Mouse (Mus musculus): ENCODE data around the gene Ubr4. TPM values are rescaled to one million over a fixed set of nuclear protein-coding genes. Genes with fewer than 3 reads are reported as not detected.

The Ubr4 gene
- polyA plus RNA-seq, 1 experiment: 130 TPM

- Histone ChIP-seq H3K79me2 (ENCODE audit: control insufficient read depth, insufficient read depth) (no peaks in the 10 kb centered on the region), H3K27me3 (ENCODE audit: control insufficient read depth, insufficient read depth, insufficient read length) (no peaks in the 10 kb centered on the region), H3K4me2 (ENCODE audit: low read depth) (no peak overlapping the region), H3K36me3 (ENCODE audit: control insufficient read depth, insufficient read depth) (peaks cover 54% of the 10 kb centered on the region), H3K4me3 (no peak overlapping the region), H3ac (ENCODE audit: control insufficient read depth, insufficient read length) (no peak overlapping the region)
- no peak for TF ChIP-seq TCF12 (IDR thresholded peaks at IDR 0.05; ENCODE audit: insufficient read depth, poor library complexity, severe bottlenecking)
- no peak for TF ChIP-seq E2F4 (IDR thresholded peaks at IDR 0.05; ENCODE audit: insufficient read depth)
Measured at GRCm38 (mm10) chr4:139452944-139453700, 100.7 kb downstream of the Ubr4 start.

- Histone ChIP-seq H3K4me2 (ENCODE audit: low read depth) (no peak overlapping the region), H3K79me2 (ENCODE audit: control insufficient read depth, insufficient read depth) (no peaks in the 10 kb centered on the region), H3ac (ENCODE audit: control insufficient read depth, insufficient read length) (no peak overlapping the region), H3K4me3 (no peak overlapping the region), H3K27me3 (ENCODE audit: control insufficient read depth, insufficient read depth, insufficient read length) (no peaks in the 10 kb centered on the region), H3K36me3 (ENCODE audit: control insufficient read depth, insufficient read depth) (peaks cover 56% of the 10 kb centered on the region)
- TF ChIP-seq MYOG (IDR thresholded peaks at IDR 0.05; ENCODE audit: control insufficient read depth in 1 of 3, insufficient read depth in 1 of 3, insufficient read length in 2 of 3, low read depth in 2 of 3) (no peak), CEBPB (IDR thresholded peaks at IDR 0.05; ENCODE audit: insufficient read depth, poor library complexity, severe bottlenecking) (no peak), TCF3 (IDR thresholded peaks at IDR 0.05; ENCODE audit: insufficient read length, low read depth) (no peak), SRF (IDR thresholded peaks at IDR 0.05; ENCODE audit: control insufficient read depth, insufficient read length, low read depth) (no peak), USF1 (IDR thresholded peaks at IDR 0.05; ENCODE audit: low read depth) (no peak), MAX (IDR thresholded peaks at IDR 0.05; ENCODE audit: low read depth) (no peak), E2F4 (IDR thresholded peaks at IDR 0.05; ENCODE audit: insufficient read depth) (no peak), POLR2AphosphoS2 (IDR thresholded peaks at IDR 0.05; ENCODE audit: insufficient read length, low read depth) (no peak), MYOD1 (IDR thresholded peaks at IDR 0.05; ENCODE audit: control insufficient read depth in 1 of 3, insufficient read length in 2 of 3, low read depth in 2 of 3) (no peak), POLR2A (IDR thresholded peaks at IDR 0.05; ENCODE audit: insufficient read length, low read depth) (no peak), TCF12 (IDR thresholded peaks at IDR 0.05; ENCODE audit: insufficient read depth, poor library complexity, severe bottlenecking) (no peak), REST (IDR thresholded peaks at IDR 0.05; ENCODE audit: insufficient read depth, insufficient read length) (no peak)
Measured at GRCm38 (mm10) chr4:139454339-139454738, 101.9 kb downstream of the Ubr4 start.

GRCm38 (mm10) chr4:139459970-139460369 is 107.6 kb downstream of the Ubr4 start:
- Histone ChIP-seq H3K4me3 (no peak overlapping the region), H3K27me3 (ENCODE audit: control insufficient read depth, insufficient read depth, insufficient read length) (no peaks in the 10 kb centered on the region), H3ac (ENCODE audit: control insufficient read depth, insufficient read length) (no peak overlapping the region), H3K79me2 (ENCODE audit: control insufficient read depth, insufficient read depth) (no peaks in the 10 kb centered on the region), H3K4me2 (ENCODE audit: low read depth) (no peak overlapping the region), H3K36me3 (ENCODE audit: control insufficient read depth, insufficient read depth) (peaks cover 51% of the 10 kb centered on the region)
- peak in 2 of 3 experiments; percentile 41 to 68 for TF ChIP-seq MYOD1 (IDR thresholded peaks at IDR 0.05; ENCODE audit: control insufficient read depth in 1 of 3, insufficient read length in 2 of 3, low read depth in 2 of 3)
- TF ChIP-seq MYOG (IDR thresholded peaks at IDR 0.05; ENCODE audit: control insufficient read depth in 1 of 3, insufficient read depth in 1 of 3, insufficient read length in 2 of 3, low read depth in 2 of 3): peak in 2 of 3 experiments; percentile 45 to 61
- TF ChIP-seq SRF (IDR thresholded peaks at IDR 0.05; ENCODE audit: control insufficient read depth, insufficient read length, low read depth): no peak

GRCm38 (mm10) chr4:139464163-139464562 is 111.8 kb downstream of the Ubr4 start:
- Histone ChIP-seq H3K79me2 (ENCODE audit: control insufficient read depth, insufficient read depth) (no peaks in the 10 kb centered on the region), H3K27me3 (ENCODE audit: control insufficient read depth, insufficient read depth, insufficient read length) (no peaks in the 10 kb centered on the region), H3K4me3 (no peak overlapping the region), H3ac (ENCODE audit: control insufficient read depth, insufficient read length) (no peak overlapping the region), H3K36me3 (ENCODE audit: control insufficient read depth, insufficient read depth) (peaks cover 42% of the 10 kb centered on the region), H3K4me2 (ENCODE audit: low read depth) (no peak overlapping the region)
- TF ChIP-seq MAX (IDR thresholded peaks at IDR 0.05; ENCODE audit: low read depth) (no peak), MYOG (IDR thresholded peaks at IDR 0.05; ENCODE audit: control insufficient read depth in 1 of 3, insufficient read depth in 1 of 3, insufficient read length in 2 of 3, low read depth in 2 of 3) (no peak), TCF3 (IDR thresholded peaks at IDR 0.05; ENCODE audit: insufficient read length, low read depth) (no peak)

- Histone ChIP-seq H3K79me2 (ENCODE audit: control insufficient read depth, insufficient read depth) (no peaks in the 10 kb centered on the region), H3K4me3 (no peak overlapping the region), H3K4me2 (ENCODE audit: low read depth) (no peak overlapping the region), H3K27me3 (ENCODE audit: control insufficient read depth, insufficient read depth, insufficient read length) (no peaks in the 10 kb centered on the region), H3ac (ENCODE audit: control insufficient read depth, insufficient read length) (no peak overlapping the region), H3K36me3 (ENCODE audit: control insufficient read depth, insufficient read depth) (peaks cover 45% of the 10 kb centered on the region)
- TF ChIP-seq REST (IDR thresholded peaks at IDR 0.05; ENCODE audit: insufficient read depth, insufficient read length) (no peak), TCF12 (IDR thresholded peaks at IDR 0.05; ENCODE audit: insufficient read depth, poor library complexity, severe bottlenecking) (no peak), MAX (IDR thresholded peaks at IDR 0.05; ENCODE audit: low read depth) (no peak), CEBPB (IDR thresholded peaks at IDR 0.05; ENCODE audit: insufficient read depth, poor library complexity, severe bottlenecking) (no peak), MYOG (IDR thresholded peaks at IDR 0.05; ENCODE audit: control insufficient read depth in 1 of 3, insufficient read depth in 1 of 3, insufficient read length in 2 of 3, low read depth in 2 of 3) (no peak), USF1 (IDR thresholded peaks at IDR 0.05; ENCODE audit: low read depth) (no peak), SRF (IDR thresholded peaks at IDR 0.05; ENCODE audit: control insufficient read depth, insufficient read length, low read depth) (no peak), TCF3 (IDR thresholded peaks at IDR 0.05; ENCODE audit: insufficient read length, low read depth) (no peak), MYOD1 (IDR thresholded peaks at IDR 0.05; ENCODE audit: control insufficient read depth in 1 of 3, insufficient read length in 2 of 3, low read depth in 2 of 3) (no peak), POLR2A (IDR thresholded peaks at IDR 0.05; ENCODE audit: insufficient read length, low read depth) (no peak), POLR2AphosphoS2 (IDR thresholded peaks at IDR 0.05; ENCODE audit: insufficient read length, low read depth) (no peak), E2F4 (IDR thresholded peaks at IDR 0.05; ENCODE audit: insufficient read depth) (no peak)
Measured at GRCm38 (mm10) chr4:139466541-139466940, 114.1 kb downstream of the Ubr4 start.
